Comparison of ENCODE assay signal across 17 mouse cellular contexts in genomic region chr1:175808356-175808755, GRCm38 (mm10).
"Had no signal": no experiment of that assay in that cellular context is flagged by ENCODE, and none has a peak within 500 bp of the region (broad histone marks: within the 10 kb centered on the region; RNA-seq: fewer than 3 reads in every experiment).

No protein-coding gene starts in this region.

- H3K27me3 ChIP-seq: lung, embryonic 15.5 days; megakaryocyte, embryonic 14.5 days; midbrain, embryonic 13.5 days; midbrain, embryonic 15.5 days; neural tube, embryonic 12.5 days; stomach, embryonic 15.5 days had no signal

- H3K9ac ChIP-seq: lung, embryonic 15.5 days; midbrain, embryonic 13.5 days; midbrain, embryonic 15.5 days; neural tube, embryonic 12.5 days; stomach, embryonic 15.5 days had no signal

- DNase-seq: lung, adult 2 months; lung, postnatal 14 days; lung, postnatal 36 days; right cerebral cortex, postnatal 14 days; thymus, adult 2 months; thymus, postnatal 25 days; thymus, postnatal 4 days had no signal

- ATAC-seq: lung, postnatal 0 days; midbrain, embryonic 13.5 days; midbrain, embryonic 15.5 days had no signal

- H3K27ac ChIP-seq: lung, embryonic 15.5 days; macrophage; midbrain, embryonic 13.5 days; midbrain, embryonic 15.5 days; neural tube, embryonic 12.5 days; stomach, embryonic 15.5 days; stomach, postnatal 0 days had no signal

- H3K4me2 ChIP-seq: lung, embryonic 15.5 days; midbrain, embryonic 11.5 days; midbrain, embryonic 13.5 days; midbrain, embryonic 15.5 days; neural tube, embryonic 12.5 days; stomach, embryonic 15.5 days had no signal

- H3K4me3 ChIP-seq: lung, embryonic 15.5 days; megakaryocyte, embryonic 14.5 days; midbrain, embryonic 13.5 days; midbrain, embryonic 15.5 days; neural tube, embryonic 12.5 days; stomach, embryonic 15.5 days had no signal

- H3K36me3 ChIP-seq: lung, embryonic 15.5 days; midbrain, embryonic 13.5 days; midbrain, embryonic 15.5 days; neural tube, embryonic 12.5 days; stomach, embryonic 15.5 days had no signal

- H3K9me3 ChIP-seq: lung, embryonic 15.5 days; midbrain, embryonic 13.5 days; midbrain, embryonic 15.5 days; neural tube, embryonic 12.5 days; stomach, embryonic 15.5 days had no signal

- H3K4me1 ChIP-seq: lung, embryonic 15.5 days; megakaryocyte, embryonic 14.5 days; midbrain, embryonic 13.5 days; midbrain, embryonic 15.5 days; neural tube, embryonic 12.5 days; stomach, embryonic 15.5 days had no signal
